Mouse (Mus musculus) cerebellum, adult 2 months (tissue): ENCODE results near the gene Rfc1.

Source experiments
- CTCF ChIP-seq: fragments of 200-500 bp; IDR thresholded peaks from 2 replicates; pipeline ENCODE4 v1.5.1; 2011; ENCODE audit warnings: low read depth, mild to moderate bottlenecking, control low read depth, low read length, moderate library complexity, borderline replicate concordance; ENCODE audit not compliant: insufficient read depth
- POLR2A ChIP-seq: fragments of 200-500 bp; IDR thresholded peaks from 2 replicates; pipeline ENCODE4 v1.6.1; 2011; ENCODE audit warnings: low read length, control low read depth, borderline replicate concordance; ENCODE audit not compliant: insufficient read depth

- no peak for TF ChIP-seq POLR2A
- TF ChIP-seq CTCF, result no peak
Observed at GRCm38 (mm10) chr5:65294270-65294669, 41.2 kb downstream of the Rfc1 start.
